Mouse (Mus musculus): ENCODE results near the gene Mast3.

Mast3 gene

GRCm38 (mm10) chr8:70802786-70803510 is 1.9 kb downstream of the Mast3 start:
- no peak for DNase-seq (ENCODE audit: low spot score)

- DNase-seq (ENCODE audit: low spot score), result no peak
These were observed 3.0 kb downstream of the Mast3 start for GRCm38 (mm10) chr8:70801830-70802229.

- DNase-seq (ENCODE audit: low spot score), result no peak
These were observed 3.7 kb downstream of the Mast3 start for GRCm38 (mm10) chr8:70801156-70801555.

GRCm38 (mm10) chr8:70800648-70801047 is 4.2 kb downstream of the Mast3 start:
- DNase-seq (ENCODE audit: low spot score), result no peak

- no peak for DNase-seq (ENCODE audit: low spot score)
These were observed 6.6 kb downstream of the Mast3 start for GRCm38 (mm10) chr8:70798281-70798680.

GRCm38 (mm10) chr8:70797081-70798070 is 7.5 kb downstream of the Mast3 start:
- peak; percentile 87 for DNase-seq (ENCODE audit: low spot score)

GRCm38 (mm10) chr8:70796403-70797080 is 8.3 kb downstream of the Mast3 start:
- no peak for DNase-seq (ENCODE audit: low spot score)

GRCm38 (mm10) chr8:70795370-70795769 is 9.5 kb downstream of the Mast3 start:
- no peak for DNase-seq (ENCODE audit: low spot score)

GRCm38 (mm10) chr8:70794215-70794614 is 10.6 kb downstream of the Mast3 start:
- no peak for DNase-seq (ENCODE audit: low spot score)

GRCm38 (mm10) chr8:70792700-70793099 is 12.2 kb downstream of the Mast3 start:
- DNase-seq (ENCODE audit: low spot score), result no peak

- peak; percentile 96 for DNase-seq (ENCODE audit: low spot score)
These were observed 12.7 kb downstream of the Mast3 start for GRCm38 (mm10) chr8:70791975-70792691.

GRCm38 (mm10) chr8:70791294-70791701 is 13.6 kb downstream of the Mast3 start:
- DNase-seq (ENCODE audit: low spot score), result no peak

GRCm38 (mm10) chr8:70790846-70791245 is 14.0 kb downstream of the Mast3 start:
- DNase-seq (ENCODE audit: low spot score), result no peak

- no peak for DNase-seq (ENCODE audit: low spot score)
These were observed 15.8 kb downstream of the Mast3 start for GRCm38 (mm10) chr8:70789046-70789445.

GRCm38 (mm10) chr8:70787941-70788667 is 16.8 kb downstream of the Mast3 start:
- DNase-seq (ENCODE audit: low spot score), result no peak

GRCm38 (mm10) chr8:70787051-70787445 is 17.8 kb downstream of the Mast3 start:
- no peak for DNase-seq (ENCODE audit: low spot score)

- no peak for DNase-seq (ENCODE audit: low spot score)
These were observed 18.4 kb downstream of the Mast3 start for GRCm38 (mm10) chr8:70786291-70787050.

GRCm38 (mm10) chr8:70780093-70780492 is 24.8 kb downstream of the Mast3 start:
- DNase-seq (ENCODE audit: low spot score), result no peak

GRCm38 (mm10) chr8:70776496-70777444 is 28.1 kb downstream of the Mast3 start, which contains the start of gene Pik3r2:
Gene Pik3r2 (minus strand): TSS chr8:70776713.
- DNase-seq (ENCODE audit: low spot score), result peak; percentile 96

Measured in layer of hippocampus, adult 9-10 months (tissue).